Mouse (Mus musculus) natural killer cell, adult 2 months (primary cell): Measurements from ENCODE around the gene Arfip1.
"Not testable (repeated sequence)": the region's sequence is repeated elsewhere in the genome, so short reads cannot be mapped to it uniquely, and the experiment has no call there.

Experiments used
- DNase-seq, 2 experiments: peaks; one replicate each; pipeline ENCODE4 v3.0.0; 2022; ENCODE audit warnings: low spot score in 2 of 2

Arfip1 gene

DNA sequence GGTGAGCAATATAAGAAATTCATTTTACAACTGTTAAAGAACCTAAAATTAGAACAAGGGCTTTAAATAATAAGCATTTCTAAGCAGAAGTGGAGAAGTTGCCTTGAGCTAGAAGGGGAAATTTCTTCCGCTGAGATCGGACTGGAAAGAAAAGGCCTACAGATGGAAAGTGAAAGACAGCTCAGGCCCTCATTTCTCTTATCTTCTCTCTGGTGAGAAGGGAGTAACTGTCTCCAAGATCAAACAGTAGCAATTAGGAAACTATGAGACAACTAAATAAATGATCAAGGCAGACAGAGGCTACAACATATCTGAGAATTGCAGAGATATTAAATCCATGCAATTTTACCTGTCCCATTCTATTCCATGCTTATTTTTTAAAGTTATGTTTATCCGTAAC is 11.9 kb downstream of the Arfip1 start:
- DNase-seq = no peak

GRCm38 (mm10) chr3:84569587-84569986 is 12.8 kb downstream of the Arfip1 start:
- peak in 1 of 2 experiments; percentile 15 for DNase-seq

GRCm38 (mm10) chr3:84568540-84568939 is 13.9 kb downstream of the Arfip1 start:
- no peak for DNase-seq

GRCm38 (mm10) chr3:84563415-84563814 is 19.0 kb downstream of the Arfip1 start:
- no peak for DNase-seq

DNA sequence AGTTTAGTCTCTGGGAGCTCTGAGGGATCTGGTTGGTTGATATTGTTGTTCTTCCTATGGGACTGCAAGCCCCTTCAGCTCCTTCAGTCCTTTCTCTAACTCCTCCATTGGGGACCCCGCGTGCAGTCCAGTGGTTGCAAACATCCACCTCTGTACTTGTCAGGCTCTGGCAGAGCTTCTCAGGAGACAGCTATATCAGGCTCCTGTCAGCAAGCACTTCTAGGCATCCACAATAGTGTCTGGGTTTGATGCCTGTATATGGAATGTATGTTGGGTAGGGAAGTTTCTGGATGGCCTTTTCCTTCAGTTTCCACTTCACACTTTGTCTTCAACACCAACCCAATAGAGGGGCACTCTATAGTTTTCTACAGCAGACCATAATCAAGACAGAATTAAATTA is 19.5 kb downstream of the Arfip1 start:
- DNase-seq = not testable (repeated sequence)

DNA sequence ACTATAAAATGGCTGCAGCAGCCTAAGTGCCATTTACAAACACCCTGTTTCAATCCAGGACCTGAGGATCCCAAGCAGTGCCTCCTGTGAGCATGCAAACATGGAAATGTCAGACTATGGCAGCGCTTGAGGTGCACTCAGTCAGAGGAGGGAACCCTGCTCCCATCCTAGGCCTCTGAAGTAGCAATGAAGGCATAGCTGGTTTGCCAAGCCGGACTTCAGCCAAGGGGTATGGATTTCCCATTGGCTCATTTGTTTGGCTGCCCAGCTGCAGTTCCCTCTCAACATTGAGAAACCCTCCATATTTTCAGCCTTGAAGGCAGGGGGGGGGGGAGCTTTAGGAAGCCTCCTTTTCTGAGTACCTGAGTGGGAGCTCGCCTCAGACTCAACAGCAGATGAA is 24.1 kb downstream of the Arfip1 start:
- no peak for DNase-seq

GRCm38 (mm10) chr3:84555780-84556179 is 26.6 kb downstream of the Arfip1 start:
- DNase-seq = no peak

- peak; percentile 44 to 45 for DNase-seq
These were observed 35.2 kb downstream of the Arfip1 start for GRCm38 (mm10) chr3:84547177-84547576.

GRCm38 (mm10) chr3:84542450-84542849 is 40.0 kb downstream of the Arfip1 start:
- peak; percentile 39 to 62 for DNase-seq

DNA sequence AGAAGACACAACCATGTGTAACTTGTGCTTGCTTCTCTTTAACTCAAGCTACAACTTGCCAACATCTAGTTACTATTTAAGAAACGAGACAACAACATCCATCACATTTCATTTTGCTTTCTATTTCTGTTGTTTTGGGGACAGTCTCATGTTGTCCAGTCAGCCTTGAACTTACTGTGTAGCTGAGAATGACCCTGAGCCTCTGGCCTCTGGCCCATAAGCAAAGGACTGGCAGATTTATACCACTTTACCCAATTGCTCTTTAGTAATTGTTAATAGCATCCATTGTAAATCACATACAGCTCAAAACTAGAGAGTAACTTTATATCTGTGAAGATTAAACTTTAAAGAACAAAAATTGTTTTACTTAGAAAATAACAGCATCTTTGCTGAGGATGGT is 40.5 kb downstream of the Arfip1 start:
- DNase-seq = no peak

DNA sequence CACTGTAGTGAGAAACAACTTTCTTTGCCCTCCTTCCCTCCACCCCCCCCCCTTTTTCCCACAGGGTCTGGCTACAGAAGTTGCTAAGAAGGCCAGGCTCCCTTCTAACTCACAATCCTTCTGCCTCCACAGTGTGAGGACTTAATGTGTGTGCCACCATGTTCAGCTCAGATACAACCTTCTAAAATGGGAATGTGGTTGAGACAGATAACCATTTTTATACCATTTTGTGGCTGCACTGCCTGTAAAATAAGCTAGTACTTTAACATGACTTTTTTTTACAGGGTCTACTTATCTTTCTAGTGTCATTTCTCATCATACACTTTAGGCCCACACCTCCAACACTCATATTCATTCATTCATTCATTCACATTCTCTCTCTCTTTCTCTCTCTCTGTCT is 41.8 kb downstream of the Arfip1 start:
- DNase-seq = no peak

DNA sequence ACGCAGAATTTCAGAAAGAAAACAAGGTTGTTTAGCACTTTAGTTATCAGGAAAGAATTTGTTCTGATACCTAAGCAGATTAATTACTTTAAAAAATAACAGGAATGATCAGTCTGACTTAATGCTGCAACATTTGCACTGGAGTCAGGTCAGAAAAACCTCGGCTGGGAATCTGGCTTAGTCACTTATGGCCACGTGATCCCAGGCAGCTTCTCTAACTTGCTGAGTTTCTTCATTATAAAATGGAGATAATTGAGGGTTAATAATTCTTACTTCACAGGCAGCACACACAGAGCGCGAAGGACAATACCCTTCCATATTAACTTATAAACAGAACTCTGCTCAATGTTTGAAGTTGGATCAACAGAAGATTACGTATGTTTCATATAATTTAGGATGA is 45.4 kb downstream of the Arfip1 start:
- no peak for DNase-seq

DNA sequence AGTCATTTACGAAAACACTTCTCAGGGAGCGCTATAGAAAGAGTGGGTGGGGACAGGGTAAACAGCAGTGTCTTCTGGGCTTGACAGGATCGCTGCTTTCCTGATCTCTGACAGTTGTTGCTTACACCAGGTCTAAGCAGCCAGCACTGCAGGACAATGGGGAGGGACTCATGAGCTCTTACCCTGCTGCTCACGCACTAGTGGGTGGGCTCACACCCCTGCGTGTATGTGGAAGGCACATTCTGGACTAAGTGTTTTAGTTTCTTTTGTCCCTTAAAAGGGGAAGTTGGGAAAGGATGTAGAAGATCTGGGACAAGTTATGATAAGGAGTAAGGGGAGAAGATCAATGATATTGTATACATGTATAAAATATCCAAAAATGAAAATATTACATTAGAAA is 49.2 kb downstream of the Arfip1 start:
- DNase-seq = no peak

DNA sequence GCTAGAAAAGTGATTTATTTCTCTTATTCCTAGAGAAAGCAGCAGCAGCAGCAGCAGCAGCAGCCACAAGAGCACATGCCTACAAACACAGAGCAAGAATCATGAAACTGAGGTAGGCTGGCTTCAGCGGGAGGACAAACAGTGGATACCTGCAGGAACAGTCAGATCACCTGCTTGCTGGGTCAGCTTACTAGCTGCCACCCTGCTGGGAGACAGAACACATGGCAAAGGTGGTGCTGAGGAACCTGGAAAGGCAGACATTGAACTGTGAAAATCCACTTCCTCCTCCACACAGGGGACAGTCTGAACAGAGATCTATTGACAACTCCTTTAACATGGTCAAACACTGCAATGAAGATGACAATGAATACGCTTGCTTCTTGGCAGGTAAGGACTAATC is 53.4 kb downstream of the Arfip1 start:
- no peak for DNase-seq

DNA sequence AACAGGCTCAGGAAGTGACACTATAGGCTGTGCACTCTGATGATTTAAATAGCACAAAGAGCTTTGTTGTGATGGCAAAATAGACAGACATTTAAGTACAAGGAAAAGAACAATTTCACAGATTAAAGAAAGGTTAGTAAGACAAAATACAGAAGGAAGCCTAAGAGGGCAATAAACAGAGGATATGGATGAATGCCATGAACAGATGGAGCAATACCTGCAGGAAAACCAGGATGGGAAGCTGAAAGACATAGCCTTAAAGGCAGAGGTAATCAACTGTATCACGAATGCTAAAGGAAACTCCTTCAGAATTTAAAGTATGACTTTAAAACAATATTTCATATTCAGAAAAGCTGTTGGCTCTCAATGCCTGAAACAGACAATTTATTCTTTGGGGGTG is 57.5 kb downstream of the Arfip1 start:
- no peak for DNase-seq

GRCm38 (mm10) chr3:84516163-84516562 is 66.3 kb downstream of the Arfip1 start:
- DNase-seq = no peak

DNA sequence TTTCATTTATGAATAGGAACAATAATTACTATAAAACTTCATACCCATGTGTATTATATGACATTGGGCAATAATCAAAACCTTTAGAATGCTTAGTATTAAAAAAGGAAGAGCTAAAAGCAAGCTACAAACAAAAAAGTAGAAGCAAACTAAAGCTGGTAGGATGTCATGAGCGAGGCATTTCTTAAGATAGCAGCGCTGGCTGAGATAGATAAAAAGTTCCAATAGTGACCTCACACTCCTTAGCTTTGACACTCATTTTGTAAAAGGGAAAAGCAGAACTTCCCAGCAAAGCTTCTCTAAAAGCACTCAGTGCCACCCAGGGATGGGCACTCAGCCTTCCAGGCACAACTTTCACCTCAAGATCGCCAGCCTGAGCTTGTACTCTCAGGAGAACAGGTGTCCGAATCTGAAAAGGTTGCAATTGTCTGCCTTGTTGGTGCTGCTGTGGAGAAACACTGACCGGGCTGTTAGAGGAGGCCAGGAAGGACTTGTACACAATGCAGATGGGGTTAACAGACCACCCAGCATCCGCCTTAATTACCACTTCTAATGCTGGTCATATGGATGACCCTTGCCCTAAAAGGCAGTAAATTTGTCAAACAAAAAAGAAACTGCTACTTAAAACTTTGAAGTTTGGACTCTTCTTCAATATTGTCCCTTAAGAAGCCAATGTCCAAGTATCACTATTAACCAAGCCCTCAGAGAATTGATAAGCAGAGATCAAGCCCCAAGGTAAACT is 69.5 kb downstream of the Arfip1 start:
- no peak for DNase-seq

- no peak for DNase-seq
These were observed 77.2 kb downstream of the Arfip1 start for GRCm38 (mm10) chr3:84505193-84505592.

- DNase-seq = no peak
These were observed 78.1 kb downstream of the Arfip1 start for GRCm38 (mm10) chr3:84504291-84504690.

DNA sequence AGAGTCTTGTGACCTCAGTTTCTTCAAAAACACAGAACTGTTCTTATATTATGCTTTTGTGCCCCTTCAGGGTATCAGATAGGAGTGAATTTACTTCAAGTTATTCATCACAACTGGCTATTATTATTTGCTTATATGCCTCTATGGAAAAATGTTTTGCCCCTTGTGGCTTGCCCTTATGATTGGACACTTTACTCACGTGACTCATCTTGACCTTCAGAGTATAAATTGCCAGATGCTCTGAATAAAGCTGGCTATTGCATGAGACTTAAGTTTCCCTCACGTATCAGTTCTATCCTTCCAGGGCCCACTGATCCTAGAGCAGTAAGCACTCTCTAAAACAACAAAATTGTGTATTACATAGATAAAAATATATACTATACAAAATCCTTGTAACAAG is 80.3 kb downstream of the Arfip1 start:
- no peak for DNase-seq

DNA sequence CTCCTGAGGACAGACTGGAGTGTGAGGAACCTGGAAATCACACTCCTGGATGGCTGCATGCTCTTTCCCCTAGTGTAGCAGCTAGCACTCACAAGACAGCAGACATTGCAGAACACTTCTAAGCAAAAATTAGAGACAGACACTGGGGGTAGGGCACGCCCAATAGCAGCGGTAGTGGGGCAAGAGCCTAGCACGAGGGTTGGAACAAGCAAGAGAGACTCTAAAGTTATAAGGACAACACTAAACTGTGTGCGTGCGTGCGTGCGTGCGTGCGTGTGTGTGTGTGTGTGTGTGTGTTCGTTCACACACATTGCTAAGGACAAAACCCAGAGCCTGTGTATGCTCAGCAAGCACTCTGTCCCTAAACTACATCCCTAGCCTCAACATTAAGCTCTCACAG is 81.9 kb downstream of the Arfip1 start:
- DNase-seq = no peak

GRCm38 (mm10) chr3:84497718-84498117 is 84.7 kb downstream of the Arfip1 start:
- no peak for DNase-seq

DNA sequence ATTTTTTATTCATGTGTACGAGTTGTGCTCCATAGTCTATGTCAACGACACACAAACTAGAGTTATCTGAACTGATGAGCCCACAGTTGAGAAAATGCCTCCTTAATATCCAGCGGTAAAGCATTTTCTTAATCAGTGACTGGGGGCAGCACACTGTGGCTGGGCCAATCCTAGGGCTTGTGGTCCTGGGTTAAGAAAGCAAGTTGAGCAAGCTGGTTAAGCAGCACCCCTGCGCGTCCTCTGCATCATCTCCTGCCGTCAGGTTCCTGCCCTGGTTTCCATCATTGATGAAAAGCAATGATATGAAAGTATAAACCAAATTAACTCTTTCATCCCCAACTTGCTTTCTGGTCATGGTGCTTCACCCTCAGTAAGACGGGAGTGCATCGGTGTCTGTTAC is 89.8 kb downstream of the Arfip1 start:
- no peak for DNase-seq

DNA sequence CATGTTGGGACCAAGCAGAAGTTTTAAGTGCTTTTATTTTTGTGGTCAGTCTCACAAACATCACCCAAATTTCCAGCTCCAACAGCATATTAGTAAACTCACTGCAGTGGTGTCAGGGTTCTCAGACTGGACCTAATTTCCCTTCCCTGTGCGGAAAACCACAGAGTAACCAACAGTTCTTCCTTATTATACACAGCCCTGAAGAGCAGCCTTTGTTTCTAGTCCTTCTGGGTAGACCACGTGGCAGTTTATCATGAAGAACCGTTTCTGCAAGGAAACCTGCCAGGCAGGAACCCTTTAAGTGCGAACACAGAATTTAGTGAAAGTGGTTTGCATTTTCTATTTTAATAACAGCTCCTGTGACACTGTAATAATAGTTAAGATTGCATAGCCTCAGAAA is 90.3 kb downstream of the Arfip1 start:
- no peak for DNase-seq
